Mouse (Mus musculus) gastrocnemius, postnatal 4 days (tissue): ENCODE measurements around the gene Nt5c1b. TPM values are rescaled to one million over a fixed set of nuclear protein-coding genes. Genes with fewer than 3 reads are reported as not detected.
A peak's percentile ranks its signal among the peaks of the same experiment; 100 is the strongest.

ENCODE experiments used
- DNase-seq, 2 experiments: peaks; one replicate each; pipeline ENCODE4 v3.0.0; 2021 to 2022; ENCODE audit warnings: low spot score in 2 of 2, mixed read lengths in 2 of 2
- long read RNA-seq, 2 experiments: library from polyadenylated mRNA; stranded (forward); transcript quantifications; one replicate each; pipeline ENCODE4 v2.0.0; 2021
- total RNA-seq, 2 experiments: library from RNA; stranded (reverse); gene quantifications; 2 replicates each; pipeline ENCODE4 v1.2.3; 2021

The Nt5c1b gene
- total RNA-seq, result not detected
- long read RNA-seq, experiment 1, result 0 reads
- long read RNA-seq, experiment 2, result 0 reads

- no peak for DNase-seq
These were observed at the start of gene Nt5c1b for GRCm38 (mm10) chr12:10369673-10370072. Nt5c1b (plus strand) TSS chr12:10369973.

DNA sequence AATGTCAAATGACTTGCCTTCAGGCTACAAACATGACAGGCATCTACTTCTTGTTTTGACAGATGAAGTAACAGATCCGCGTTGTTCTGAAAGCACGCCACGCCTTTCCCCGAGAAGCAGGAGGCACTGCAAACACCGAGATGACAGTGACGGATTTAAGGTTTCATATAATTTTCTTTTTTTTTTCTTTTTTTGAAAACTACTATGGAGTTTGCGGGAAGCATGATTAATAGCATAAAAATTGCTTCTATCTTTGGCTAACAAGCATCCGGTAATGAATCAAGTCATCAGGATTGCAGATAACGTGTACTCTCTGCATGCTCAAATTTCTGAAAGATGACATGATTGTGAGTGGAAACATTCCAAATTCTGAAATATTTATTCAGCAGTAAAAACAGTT, 42.1 kb upstream of the Nt5c1b start:
- DNase-seq, result no peak

GRCm38 (mm10) chr12:10329460-10329859, 40.3 kb upstream of the Nt5c1b start:
- DNase-seq, result no peak

- no peak for DNase-seq
These were observed 29.2 kb upstream of the Nt5c1b start for GRCm38 (mm10) chr12:10340604-10341003.

GRCm38 (mm10) chr12:10350706-10351105, 19.1 kb upstream of the Nt5c1b start:
- DNase-seq, result no peak

- no peak for DNase-seq
These were observed 12.0 kb upstream of the Nt5c1b start for GRCm38 (mm10) chr12:10357756-10358155.

DNA sequence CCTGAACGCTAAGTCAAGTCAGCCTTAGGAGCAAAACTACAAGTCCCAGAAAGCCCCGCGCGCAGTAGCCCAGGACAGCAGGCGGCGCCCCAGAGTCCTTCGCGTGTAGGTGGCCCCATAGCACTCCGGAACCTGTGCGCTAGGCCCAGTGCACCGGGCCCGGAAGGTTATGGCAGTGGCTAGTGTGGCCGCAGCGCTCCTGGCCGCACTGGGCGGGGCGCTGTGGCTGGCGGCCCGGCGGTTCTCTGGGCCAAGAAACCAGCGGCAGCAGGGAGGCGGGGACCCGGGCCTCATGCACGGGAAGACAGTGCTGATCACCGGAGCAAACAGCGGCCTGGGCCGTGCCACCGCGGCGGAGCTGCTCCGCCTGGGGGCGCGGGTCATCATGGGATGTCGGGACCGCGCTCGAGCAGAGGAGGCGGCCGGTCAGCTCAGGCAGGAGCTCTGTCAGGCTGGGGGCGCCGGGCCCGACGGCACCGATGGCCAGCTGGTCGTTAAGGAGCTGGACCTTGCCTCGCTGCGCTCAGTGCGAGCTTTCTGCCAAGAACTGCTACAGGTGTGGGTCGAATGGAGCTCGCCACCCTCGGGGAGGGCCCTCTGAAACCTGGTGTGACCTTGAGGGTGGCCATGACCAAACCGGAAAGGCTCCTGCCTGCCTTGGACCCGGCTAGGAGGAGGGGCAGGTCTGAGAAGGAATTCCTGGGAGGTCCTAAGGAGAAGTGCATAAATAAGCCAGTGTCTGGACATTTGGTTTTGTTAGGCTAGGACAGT, 21.1 kb downstream of the Nt5c1b start, which contains the start of gene Rdh14:
Gene Rdh14 (plus strand): TSS at position 102 of the 771 bp plus-strand sequence.
- peak; percentile 87 to 93 for DNase-seq

DNA sequence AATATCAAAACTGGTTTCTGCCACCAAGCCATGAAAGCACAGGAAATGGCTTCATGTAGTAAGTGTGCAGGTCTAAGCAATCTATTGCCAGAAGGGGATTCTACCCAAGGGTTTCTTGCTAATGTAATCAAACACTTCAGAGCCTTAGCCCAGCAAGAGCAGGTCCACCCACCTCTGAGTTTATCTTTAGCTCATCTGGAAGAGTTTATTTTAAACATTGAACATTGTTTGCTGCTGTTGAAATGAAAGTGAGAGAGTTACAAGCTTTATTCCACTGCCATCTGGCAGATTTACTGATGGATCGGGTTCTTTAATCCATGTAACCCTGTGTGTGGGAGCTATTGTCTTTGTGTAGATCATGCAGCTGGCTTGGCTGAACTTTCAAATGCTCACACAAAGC, 31.0 kb downstream of the Nt5c1b start:
- DNase-seq, result no peak

- no peak for DNase-seq
These were observed 32.8 kb downstream of the Nt5c1b start for GRCm38 (mm10) chr12:10402421-10403115.

DNA sequence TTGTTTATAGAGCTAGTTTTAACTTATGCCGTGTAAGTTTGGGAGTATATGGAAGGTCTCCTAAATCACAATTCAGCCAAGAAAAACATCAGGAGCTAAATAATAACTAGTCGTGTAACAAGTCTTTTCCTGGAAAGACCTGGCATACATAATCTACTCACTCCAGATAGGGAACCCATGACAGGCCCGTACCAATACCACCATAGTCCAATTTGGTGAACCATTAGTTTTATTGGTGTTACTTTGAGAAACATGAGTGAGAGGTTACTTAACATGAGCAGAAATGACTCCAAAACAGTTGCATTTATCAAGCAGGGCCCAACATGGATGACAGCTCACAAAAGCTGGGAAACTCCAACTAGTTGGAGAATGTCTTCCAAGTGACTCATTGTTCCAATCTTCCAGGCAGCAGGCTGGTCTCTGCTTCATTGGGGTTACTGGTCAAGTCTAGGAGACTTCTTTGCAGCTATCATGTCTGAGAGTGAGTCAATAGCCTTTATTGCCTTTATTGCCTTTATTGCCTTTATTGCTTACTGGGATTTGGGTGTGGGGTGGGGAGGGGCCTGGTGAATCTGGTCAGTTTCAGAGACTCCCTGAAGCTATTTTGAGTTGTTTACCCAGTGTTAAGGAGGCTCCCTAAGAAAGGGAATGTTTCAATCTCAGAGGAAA, 40.9 kb downstream of the Nt5c1b start:
- DNase-seq, result no peak

DNA sequence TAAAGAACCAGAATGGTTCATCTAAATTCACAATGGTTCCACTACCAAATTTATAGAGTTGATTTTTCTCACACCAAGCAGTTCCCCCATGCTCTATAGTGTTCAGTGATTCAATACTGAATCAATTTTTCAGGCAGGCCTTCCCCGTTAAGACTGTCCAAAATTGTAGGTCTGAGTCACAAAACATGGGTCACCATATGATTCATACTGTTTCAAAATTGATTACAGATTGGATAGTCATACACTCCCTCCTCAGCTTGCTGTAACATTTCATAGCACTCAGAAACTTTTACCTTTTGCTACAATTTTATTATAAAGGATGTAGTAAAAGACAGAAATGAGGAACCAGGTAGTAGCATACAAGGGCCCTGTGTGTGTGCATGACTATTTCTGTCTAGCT, 41.7 kb downstream of the Nt5c1b start:
- no peak for DNase-seq

GRCm38 (mm10) chr12:10422347-10422746, 52.6 kb downstream of the Nt5c1b start:
- no peak for DNase-seq

GRCm38 (mm10) chr12:10425982-10426863, 56.5 kb downstream of the Nt5c1b start:
- DNase-seq, result no peak

DNA sequence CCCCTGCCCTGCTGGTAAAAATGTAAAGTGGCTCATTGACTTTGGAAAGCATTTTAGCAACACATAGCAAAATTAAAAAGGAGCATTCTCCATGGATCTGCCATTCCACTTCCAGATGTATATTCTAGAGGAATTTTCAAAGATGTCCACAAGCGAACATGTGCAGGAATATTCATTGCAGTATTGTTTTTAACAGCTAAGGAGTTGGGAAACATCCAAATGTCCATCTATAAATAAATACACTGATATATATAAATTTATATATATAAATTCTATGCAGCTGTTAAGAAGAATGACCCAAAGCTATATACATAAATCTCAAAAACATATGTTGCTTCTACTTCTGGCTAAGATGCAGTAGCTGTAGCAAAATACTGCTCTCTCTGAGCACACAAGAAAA, 61.2 kb downstream of the Nt5c1b start:
- DNase-seq, result no peak

- DNase-seq, result peak; percentile 80 to 88
These were observed 68.6 kb downstream of the Nt5c1b start for GRCm38 (mm10) chr12:10438054-10439001.

Other genes with a start within 250 kb of the Nt5c1b start
- 10 to 100 TPM; 32.0 to 34.5 TPM for gene Rdh14, start 20.8 kb downstream of the Nt5c1b start, total RNA-seq